Mouse (Mus musculus): ENCODE data around the gene Rpl36al. TPM values are rescaled to one million over a fixed set of nuclear protein-coding genes. Genes with fewer than 3 reads are reported as not detected.
A peak's percentile ranks its signal among the peaks of the same experiment; 100 is the strongest.

Gene Rpl36al
- polyA plus RNA-seq, 2 experiments = 600 to 646 TPM

- no peak for TF ChIP-seq POLR2A (IDR thresholded peaks at IDR 0.05; ENCODE audit: borderline replicate concordance, extremely low read depth, insufficient read depth, insufficient read length)
- Histone ChIP-seq H3K4me2 (replicated peaks; ENCODE audit: low read depth, low read length, severe bottlenecking) (no peak overlapping the region), H3K9ac (ENCODE audit: low read depth, low read length, severe bottlenecking) (no peak overlapping the region), H3K27me3 (ENCODE audit: control insufficient read depth, insufficient read depth, low read length) (no peaks in the 10 kb centered on the region), H3K36me3 (ENCODE audit: control insufficient read depth, insufficient read depth, low read length) (peaks cover 67% of the 10 kb centered on the region), H3K4me3 (replicated peaks; ENCODE audit: low read length) (no peak overlapping the region), H3K9me3 (ENCODE audit: control insufficient read depth, low read length) (no peaks in the 10 kb centered on the region), H3K27ac (replicated peaks; ENCODE audit: low read depth, low read length) (no peak overlapping the region), H3K4me1 (ENCODE audit: control insufficient read depth, insufficient read depth, low read length) (no peaks in the 10 kb centered on the region)
- DNase-seq (ENCODE audit: low spot score) = no peak
- ATAC-seq (ENCODE audit: low FRiP score, low read depth) = no peak
- WGBS = 87% methylated on average over 3 of the region's 3 CpGs
These were observed 31.3 kb upstream of the Rpl36al start for GRCm38 (mm10) chr12:69215000-69215785.

DNA sequence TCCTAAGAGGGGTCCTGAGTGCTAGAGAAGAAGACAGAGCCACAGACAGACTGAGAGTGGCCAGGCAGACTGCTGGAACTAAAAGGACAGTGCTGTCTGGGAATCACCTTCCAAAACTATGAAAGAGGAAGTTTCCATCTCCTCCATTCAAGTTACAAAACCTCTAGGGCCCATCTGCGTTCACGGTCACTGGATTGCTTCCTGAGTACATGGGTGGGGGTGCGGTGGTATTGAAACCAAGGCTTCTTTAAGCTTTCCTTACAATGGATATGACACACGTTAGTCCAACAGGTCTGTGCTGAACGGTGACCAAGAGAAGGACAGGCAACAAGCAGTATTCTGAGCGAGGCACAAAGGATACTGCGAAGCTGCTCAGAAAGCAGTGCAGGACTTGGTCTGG lies 30.5 kb upstream of the Rpl36al start:
- 92% methylated on average over 7 of the region's 7 CpGs for WGBS
- Histone ChIP-seq H3K36me3 (ENCODE audit: control insufficient read depth, insufficient read depth, low read length) (peaks cover 70% of the 10 kb centered on the region), H3K4me2 (replicated peaks; ENCODE audit: low read depth, low read length, severe bottlenecking) (no peak overlapping the region), H3K4me3 (replicated peaks; ENCODE audit: low read length) (no peak overlapping the region), H3K9ac (ENCODE audit: low read depth, low read length, severe bottlenecking) (no peak overlapping the region), H3K9me3 (ENCODE audit: control insufficient read depth, low read length) (no peaks in the 10 kb centered on the region), H3K27ac (replicated peaks; ENCODE audit: low read depth, low read length) (no peak overlapping the region), H3K4me1 (ENCODE audit: control insufficient read depth, insufficient read depth, low read length) (no peaks in the 10 kb centered on the region), H3K27me3 (ENCODE audit: control insufficient read depth, insufficient read depth, low read length) (no peaks in the 10 kb centered on the region)
- no peak for ATAC-seq (ENCODE audit: low FRiP score, low read depth)
- DNase-seq (ENCODE audit: low spot score) = no peak
- no peak for TF ChIP-seq POLR2A (IDR thresholded peaks at IDR 0.05; ENCODE audit: borderline replicate concordance, extremely low read depth, insufficient read depth, insufficient read length)

GRCm38 (mm10) chr12:69213186-69213777 lies 29.4 kb upstream of the Rpl36al start:
- Histone ChIP-seq H3K36me3 (ENCODE audit: control insufficient read depth, insufficient read depth, low read length) (peaks cover 68% of the 10 kb centered on the region), H3K4me1 (ENCODE audit: control insufficient read depth, insufficient read depth, low read length) (no peaks in the 10 kb centered on the region), H3K4me2 (replicated peaks; ENCODE audit: low read depth, low read length, severe bottlenecking) (no peak overlapping the region), H3K4me3 (replicated peaks; ENCODE audit: low read length) (no peak overlapping the region), H3K27me3 (ENCODE audit: control insufficient read depth, insufficient read depth, low read length) (no peaks in the 10 kb centered on the region), H3K9ac (ENCODE audit: low read depth, low read length, severe bottlenecking) (no peak overlapping the region), H3K9me3 (ENCODE audit: control insufficient read depth, low read length) (no peaks in the 10 kb centered on the region), H3K27ac (replicated peaks; ENCODE audit: low read depth, low read length) (no peak overlapping the region)
- no peak for TF ChIP-seq POLR2A (IDR thresholded peaks at IDR 0.05; ENCODE audit: borderline replicate concordance, extremely low read depth, insufficient read depth, insufficient read length)
- no peak for DNase-seq (ENCODE audit: low spot score)
- WGBS = 93% methylated on average over 13 of the region's 13 CpGs
- no peak for ATAC-seq (ENCODE audit: low FRiP score, low read depth)

GRCm38 (mm10) chr12:69211057-69211456 lies 27.2 kb upstream of the Rpl36al start:
- no peak overlapping the region for H3K4me2 ChIP-seq (replicated peaks; ENCODE audit: low read depth, low read length, severe bottlenecking)
- H3K36me3 ChIP-seq (ENCODE audit: control insufficient read depth, insufficient read depth, low read length) = peaks cover 60% of the 10 kb centered on the region
- no peak overlapping the region for H3K4me3 ChIP-seq (replicated peaks; ENCODE audit: low read length)
- DNase-seq (ENCODE audit: low spot score) (no peak), ATAC-seq (ENCODE audit: low FRiP score, low read depth) (no peak)
- no peak overlapping the region for H3K9ac ChIP-seq (ENCODE audit: low read depth, low read length, severe bottlenecking)
- no peaks in the 10 kb centered on the region for H3K27me3 ChIP-seq (ENCODE audit: control insufficient read depth, insufficient read depth, low read length)
- 79% methylated on average over 5 of the region's 5 CpGs for WGBS
- no peak for TF ChIP-seq POLR2A (IDR thresholded peaks at IDR 0.05; ENCODE audit: borderline replicate concordance, extremely low read depth, insufficient read depth, insufficient read length)
- no peaks in the 10 kb centered on the region for H3K4me1 ChIP-seq (ENCODE audit: control insufficient read depth, insufficient read depth, low read length)
- H3K9me3 ChIP-seq (ENCODE audit: control insufficient read depth, low read length) = no peaks in the 10 kb centered on the region
- 0 out of 2 replicates have a peak overlapping the region, but pooled peaks have one; percentile 67 for H3K27ac ChIP-seq (replicated peaks; ENCODE audit: low read depth, low read length)

DNA sequence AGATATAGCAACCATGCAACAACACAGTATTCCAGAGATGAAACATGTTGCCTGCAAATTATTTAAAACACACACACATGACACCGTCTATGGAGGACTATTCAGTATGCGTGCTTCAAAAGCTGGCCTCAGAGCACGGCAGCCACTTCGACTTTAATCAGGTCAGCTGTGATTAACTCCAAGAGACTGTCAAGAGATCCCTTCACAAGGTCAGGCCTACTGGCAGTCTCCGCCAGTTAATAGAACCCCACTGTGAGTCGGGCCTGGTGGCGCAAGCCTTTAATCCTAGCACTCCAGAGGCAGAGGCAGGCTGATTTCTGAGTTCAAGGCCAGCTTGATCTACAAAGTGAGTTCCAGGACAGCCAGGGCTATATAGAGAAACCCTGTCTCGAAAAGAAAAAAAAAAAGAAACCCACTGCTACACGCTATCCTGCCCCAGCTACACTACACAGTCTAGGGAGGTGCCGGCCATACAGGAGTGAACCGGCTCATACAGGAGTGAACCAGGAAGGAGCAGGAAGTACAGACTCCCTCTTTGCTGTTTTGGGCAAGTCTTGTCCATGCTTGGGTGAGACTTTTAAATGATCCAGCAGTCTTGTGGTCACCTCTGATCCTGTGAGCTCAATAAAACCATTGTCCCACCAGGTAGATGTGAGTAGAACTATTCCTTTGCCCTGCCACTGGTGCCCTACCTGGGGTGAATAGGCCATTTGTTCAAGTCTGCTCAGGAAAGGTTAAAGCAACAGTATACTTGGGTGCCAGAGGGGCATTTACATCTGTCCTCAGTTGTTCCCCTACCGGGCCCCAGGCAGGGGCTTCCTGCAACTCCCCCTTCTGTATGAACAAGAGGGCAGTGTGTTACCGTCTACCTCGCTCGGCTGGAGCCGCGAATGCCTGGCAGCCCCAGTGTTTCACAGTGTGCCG lies 26.4 kb upstream of the Rpl36al start:
- Histone ChIP-seq H3K36me3 (ENCODE audit: control insufficient read depth, insufficient read depth, low read length) (peaks cover 53% of the 10 kb centered on the region), H3K4me1 (ENCODE audit: control insufficient read depth, insufficient read depth, low read length) (no peaks in the 10 kb centered on the region), H3K9ac (ENCODE audit: low read depth, low read length, severe bottlenecking) (no peak overlapping the region), H3K4me2 (replicated peaks; ENCODE audit: low read depth, low read length, severe bottlenecking) (no peak overlapping the region), H3K27me3 (ENCODE audit: control insufficient read depth, insufficient read depth, low read length) (no peaks in the 10 kb centered on the region), H3K4me3 (replicated peaks; ENCODE audit: low read length) (no peak overlapping the region), H3K27ac (replicated peaks; ENCODE audit: low read depth, low read length) (peak overlapping the region; percentile 67), H3K9me3 (ENCODE audit: control insufficient read depth, low read length) (no peaks in the 10 kb centered on the region)
- ATAC-seq (ENCODE audit: low FRiP score, low read depth) (peak; percentile 67), DNase-seq (ENCODE audit: low spot score) (peak; percentile 34)
- WGBS = 84% methylated on average over 18 of the region's 18 CpGs
- no peak for TF ChIP-seq POLR2A (IDR thresholded peaks at IDR 0.05; ENCODE audit: borderline replicate concordance, extremely low read depth, insufficient read depth, insufficient read length)
